Mouse (Mus musculus) heart, embryonic 13.5 days (tissue): ENCODE measurements at regions not wholly inside any gene's neighbourhood (a gene's known extent, or its start where the extent isn't known, plus 50 kb on each side); places are given as distances from the start of the nearest gene placed in this dataset.

Experiments used
- ATAC-seq: fragments of 200-750 bp; cut with Nextera tagmentation; 2 replicates; pipeline ENCODE4 v1.8.0; 2017; ENCODE audit warnings: moderate TSS enrichment; ENCODE audit not compliant: insufficient number of reproducible peaks, low FRiP score, low TSS enrichment; ENCODE audit errors: extremely low read depth
- H3K27ac ChIP-seq: fragments of 300-500 bp; sonication (generic); replicated peaks from 2 replicates; pipeline ENCODE4 v1.5.1; 2015; ENCODE audit warnings: moderate library complexity, mild to moderate bottlenecking, inconsistent platforms
- H3K27me3 ChIP-seq: fragments of 300-500 bp; sonication (generic); replicated peaks from 2 replicates; pipeline ENCODE4 v1.6.1; 2015; ENCODE audit warnings: mild to moderate bottlenecking, inconsistent platforms
- H3K36me3 ChIP-seq: fragments of 300-500 bp; sonication (generic); 2 replicates; pipeline ENCODE4 v1.6.1; 2015; ENCODE audit warnings: mild to moderate bottlenecking, inconsistent platforms
- H3K4me1 ChIP-seq: fragments of 300-500 bp; sonication (generic); 2 replicates; pipeline ENCODE4 v1.6.1; 2015; ENCODE audit warnings: inconsistent platforms
- H3K4me2 ChIP-seq: fragments of 300-500 bp; sonication (generic); 2 replicates; pipeline ENCODE4 v1.6.1; 2015; ENCODE audit warnings: inconsistent platforms, mild to moderate bottlenecking, moderate library complexity
- H3K4me3 ChIP-seq: fragments of 300-500 bp; sonication (generic); 2 replicates; pipeline ENCODE4 v1.5.1; 2015; ENCODE audit warnings: moderate library complexity, mild to moderate bottlenecking, inconsistent platforms
- H3K9ac ChIP-seq: fragments of 300-500 bp; sonication (generic); 2 replicates; pipeline ENCODE4 v1.6.1; 2015; ENCODE audit warnings: inconsistent platforms, mild to moderate bottlenecking, moderate library complexity
- H3K9me3 ChIP-seq: fragments of 300-500 bp; sonication (generic); 2 replicates; pipeline ENCODE4 v1.6.1; 2016; ENCODE audit warnings: inconsistent platforms
- WGBS: fragments of 180-500 bp; shearing (Covaris S2); methylation state at CpG from one replicate; pipeline ENCODE4 v1.1.7; 2015; ENCODE audit warnings: mixed read lengths; 5-methylcytosine and 5-hydroxymethylcytosine counted together

GRCm38 (mm10) chr4:89366581-89367141, 55.8 kb upstream of the Cdkn2b start:
- Histone ChIP-seq H3K27ac (no peak overlapping the region), H3K4me3 (no peak overlapping the region), H3K9ac (no peak overlapping the region), H3K36me3 (no peaks in the 10 kb centered on the region), H3K4me1 (peaks cover 14% of the 10 kb centered on the region), H3K27me3 (no peaks in the 10 kb centered on the region), H3K9me3 (no peaks in the 10 kb centered on the region), H3K4me2 (peak overlapping the region; percentile 30)
- 16% methylated on average over 10 of the region's 10 CpGs for WGBS
- no peak for ATAC-seq

GRCm38 (mm10) chr4:89365875-89366274, 55.0 kb upstream of the Cdkn2b start:
- Histone ChIP-seq H3K27ac (no peak overlapping the region), H3K9me3 (no peaks in the 10 kb centered on the region), H3K4me1 (peaks cover 14% of the 10 kb centered on the region), H3K27me3 (no peaks in the 10 kb centered on the region), H3K36me3 (no peaks in the 10 kb centered on the region), H3K9ac (no peak overlapping the region), H3K4me2 (no peak overlapping the region), H3K4me3 (no peak overlapping the region)
- no peak for ATAC-seq
- WGBS, result 56% methylated on average over 5 of the region's 5 CpGs

- H3K9me3 ChIP-seq, result no peaks in the 10 kb centered on the region
- WGBS, result 64% methylated on average over 2 of the region's 2 CpGs
These were observed 52.4 kb upstream of the Cdkn2b start for GRCm38 (mm10) chr4:89363150-89363683.

GRCm38 (mm10) chr4:89362650-89363049, 51.8 kb upstream of the Cdkn2b start:
- WGBS, result 51% methylated on average over 3 of the region's 3 CpGs
- Histone ChIP-seq H3K27ac (no peak overlapping the region), H3K4me3 (no peak overlapping the region), H3K27me3 (no peaks in the 10 kb centered on the region), H3K9ac (no peak overlapping the region), H3K4me1 (peaks cover 14% of the 10 kb centered on the region), H3K36me3 (no peaks in the 10 kb centered on the region), H3K4me2 (no peak overlapping the region), H3K9me3 (no peaks in the 10 kb centered on the region)
- ATAC-seq, result no peak

More at GRCm38 (mm10) chr4:89363150-89363683, 52.4 kb upstream of the Cdkn2b start:
- ATAC-seq, result no peak
- Histone ChIP-seq H3K27me3 (no peaks in the 10 kb centered on the region), H3K4me2 (no peak overlapping the region), H3K4me1 (peaks cover 14% of the 10 kb centered on the region), H3K36me3 (no peaks in the 10 kb centered on the region), H3K27ac (no peak overlapping the region), H3K4me3 (no peak overlapping the region), H3K9ac (no peak overlapping the region)

- WGBS, result 88% methylated on average over 7 of the region's 7 CpGs
- Histone ChIP-seq H3K4me3 (no peak overlapping the region), H3K27ac (no peak overlapping the region), H3K27me3 (no peaks in the 10 kb centered on the region), H3K9me3 (no peaks in the 10 kb centered on the region), H3K36me3 (no peaks in the 10 kb centered on the region), H3K4me1 (peaks cover 6% of the 10 kb centered on the region), H3K9ac (no peak overlapping the region), H3K4me2 (no peak overlapping the region)
- no peak for ATAC-seq
These were observed 50.5 kb upstream of the Cdkn2b start for GRCm38 (mm10) chr4:89361316-89361715.
